Mouse (Mus musculus) gonadal fat pad, adult 2 months (tissue): ENCODE data around the gene Dmp1. TPM values are rescaled to one million over a fixed set of nuclear protein-coding genes. Genes with fewer than 3 reads are reported as not detected.

Source experiments
- DNase-seq: peaks from one replicate; pipeline ENCODE4 v3.0.0-alpha.2; 2012; ENCODE audit warnings: low read depth
- polyA plus RNA-seq: library from polyadenylated mRNA; depleted of rRNA; stranded (reverse); fragments of >200 nt; gene quantifications from 2 replicates; pipeline ENCODE4 v1.2.3, GENCODE M21; 2012; rRNA removed

Gene Dmp1
- polyA plus RNA-seq, 1 experiment, result not detected

- DNase-seq, result no peak
These were observed 59.6 kb downstream of the Dmp1 start for GRCm38 (mm10) chr5:104261908-104262461.

GRCm38 (mm10) chr5:104263014-104263776 lies 60.8 kb downstream of the Dmp1 start:
- DNase-seq, result no peak

Other genes with a start within 250 kb of the Dmp1 start
- 0.08 and 0.30 TPM in 2 replicates for gene Hsd17b13, start 225.2 kb upstream of the Dmp1 start, polyA plus RNA-seq
- gene Hsd17b11, start 180.7 kb upstream of the Dmp1 start, polyA plus RNA-seq, result 36.0 and 37.0 TPM in 2 replicates
- gene Nudt9, start 156.3 kb upstream of the Dmp1 start, polyA plus RNA-seq, result 59.8 and 70.6 TPM in 2 replicates
- gene Gm17660, start 125.0 kb upstream of the Dmp1 start, polyA plus RNA-seq, result not detected in 2 replicates
- 125 and 148 TPM in 2 replicates for gene Sparcl1, start 88.9 kb upstream of the Dmp1 start, polyA plus RNA-seq
- gene Dspp, start 31.9 kb upstream of the Dmp1 start, polyA plus RNA-seq, result not detected in 2 replicates
- gene Ibsp, start 96.6 kb downstream of the Dmp1 start, polyA plus RNA-seq, result not detected in 2 replicates
- gene Mepe, start 122.7 kb downstream of the Dmp1 start, polyA plus RNA-seq, result not detected in 2 replicates
- gene Spp1, start 232.5 kb downstream of the Dmp1 start, polyA plus RNA-seq, result 1.2 and 1.7 TPM in 2 replicates